ENCODE assay signal across 27 mouse cellular contexts in genomic region chr11:68026590-68026989, GRCm38 (mm10).
DNase-seq lines count a peak whose midpoint lies in the region; ATAC-seq and TF ChIP-seq lines count a peak whose summit lies in the region.
"Had no signal": no experiment of that assay in that cellular context is flagged by ENCODE, and none has a peak within 500 bp of the region (broad histone marks: within the 10 kb centered on the region; RNA-seq: fewer than 3 reads in every experiment).

No protein-coding gene starts in this region.

- TF ChIP-seq CTCF in kidney, postnatal 0 days (IDR thresholded peaks at IDR 0.05; ENCODE audit: low read depth): peak; percentile 41; the same call in 1 of the 2 replicates
- no peak for TF ChIP-seq CTCF in thymus, adult 2 months (IDR thresholded peaks at IDR 0.05; ENCODE audit: borderline replicate concordance, control insufficient read depth, extremely low read depth, insufficient read depth, low read length, poor library complexity)

- no peak overlapping the region for H3K4me3 ChIP-seq in kidney, postnatal 0 days (replicated peaks; ENCODE audit: low read depth, low read length)
- no peak overlapping the region for H3K4me3 ChIP-seq in kidney, embryonic 16.5 days (ENCODE audit: low read length)
- H3K4me3 ChIP-seq in thymus, adult 2 months (ENCODE audit: control insufficient read depth, insufficient read depth, low read length): no peak overlapping the region
- H3K4me3 ChIP-seq: erythroblast, embryonic 14.5 days; forebrain, embryonic 12.5 days; hindbrain, embryonic 13.5 days; kidney, embryonic 15.5 days; liver, embryonic 15.5 days; lung, embryonic 15.5 days; megakaryocyte, embryonic 14.5 days; midbrain, embryonic 13.5 days had no signal

- no peaks in the 10 kb centered on the region for H3K9me3 ChIP-seq in kidney, postnatal 0 days (replicated peaks; ENCODE audit: low read length)
- no peaks in the 10 kb centered on the region for H3K9me3 ChIP-seq in kidney, embryonic 16.5 days (ENCODE audit: low read length)
- H3K9me3 ChIP-seq: forebrain, embryonic 12.5 days; hindbrain, embryonic 13.5 days; kidney, embryonic 15.5 days; liver, embryonic 15.5 days; lung, embryonic 15.5 days; megakaryocyte, embryonic 14.5 days; midbrain, embryonic 13.5 days had no signal

- no peaks in the 10 kb centered on the region for H3K27me3 ChIP-seq in kidney, postnatal 0 days (ENCODE audit: insufficient read depth, low read length)
- no peaks in the 10 kb centered on the region for H3K27me3 ChIP-seq in kidney, embryonic 16.5 days (ENCODE audit: insufficient read depth, low read length)
- H3K27me3 ChIP-seq in thymus, adult 2 months (ENCODE audit: control insufficient read depth, insufficient read depth, low read length): no peaks in the 10 kb centered on the region
- H3K27me3 ChIP-seq: forebrain, embryonic 12.5 days; hindbrain, embryonic 13.5 days; kidney, embryonic 15.5 days; liver, embryonic 15.5 days; lung, embryonic 15.5 days; megakaryocyte, embryonic 14.5 days; midbrain, embryonic 13.5 days had no signal

- no peaks in the 10 kb centered on the region for H3K36me3 ChIP-seq in kidney, postnatal 0 days (ENCODE audit: insufficient read depth, low read length)
- no peaks in the 10 kb centered on the region for H3K36me3 ChIP-seq in kidney, embryonic 16.5 days (ENCODE audit: insufficient read depth, low read length)
- no peaks in the 10 kb centered on the region for H3K36me3 ChIP-seq in thymus, adult 2 months (ENCODE audit: control insufficient read depth, insufficient read depth, low read length)
- H3K36me3 ChIP-seq: forebrain, embryonic 12.5 days; hindbrain, embryonic 13.5 days; kidney, embryonic 15.5 days; liver, embryonic 15.5 days; lung, embryonic 15.5 days; midbrain, embryonic 13.5 days had no signal

- intact Hi-C loops in heart, postnatal 36 days (cut with DNase I): no loop called here

- H3K4me2 ChIP-seq in kidney, postnatal 0 days (ENCODE audit: low read length): no peak overlapping the region
- H3K4me2 ChIP-seq in kidney, embryonic 16.5 days (replicated peaks; ENCODE audit: low read depth, low read length): no peak overlapping the region
- H3K4me2 ChIP-seq: forebrain, embryonic 12.5 days; hindbrain, embryonic 13.5 days; kidney, embryonic 15.5 days; liver, embryonic 15.5 days; lung, embryonic 15.5 days; midbrain, embryonic 13.5 days had no signal

- no peak for TF ChIP-seq POLR2A in thymus, adult 2 months (IDR thresholded peaks at IDR 0.05; ENCODE audit: control insufficient read depth, extremely low read depth, insufficient read depth, low read length, poor library complexity)

- no peak overlapping the region for H3K27ac ChIP-seq in kidney, postnatal 0 days
- H3K27ac ChIP-seq in kidney, embryonic 16.5 days (ENCODE audit: low read length): no peak overlapping the region
- no peak overlapping the region for H3K27ac ChIP-seq in thymus, adult 2 months (ENCODE audit: control insufficient read depth, insufficient read depth, low read length)
- H3K27ac ChIP-seq: forebrain, embryonic 12.5 days; hindbrain, embryonic 13.5 days; kidney, embryonic 15.5 days; liver, embryonic 15.5 days; lung, embryonic 15.5 days; midbrain, embryonic 13.5 days had no signal

- no peak for ATAC-seq in kidney, postnatal 0 days (replicated peaks; ENCODE audit: low FRiP score, low read depth)
- no peak for ATAC-seq in kidney, embryonic 16.5 days (ENCODE audit: low FRiP score, low TSS enrichment)
- ATAC-seq: CD4-positive, CD25-positive, alpha-beta regulatory T cell, adult 4 months; midbrain, embryonic 13.5 days had no signal

- H3K4me1 ChIP-seq in kidney, postnatal 0 days (replicated peaks; ENCODE audit: insufficient read depth, low read length): peaks cover 11% of the 10 kb centered on the region
- peaks cover 29% of the 10 kb centered on the region for H3K4me1 ChIP-seq in kidney, embryonic 16.5 days (ENCODE audit: insufficient read depth, low read length)
- no peaks in the 10 kb centered on the region for H3K4me1 ChIP-seq in thymus, adult 2 months (replicated peaks; ENCODE audit: control insufficient read depth, insufficient read depth, low read length)

- WGBS in kidney, postnatal 0 days: 90% methylated on average over 5 of the region's 5 CpGs
- WGBS in kidney, embryonic 16.5 days: 89% methylated on average over 5 of the region's 5 CpGs
- whole genome bisulfite sequencing in thymus, adult 2 months: 96% methylated on average over 5 of the region's 5 CpGs

- H3K9ac ChIP-seq in kidney, postnatal 0 days (ENCODE audit: low read depth, low read length): no peak overlapping the region
- no peak overlapping the region for H3K9ac ChIP-seq in kidney, embryonic 16.5 days (replicated peaks; ENCODE audit: low read length)
- H3K9ac ChIP-seq: forebrain, embryonic 12.5 days; hindbrain, embryonic 13.5 days; kidney, embryonic 15.5 days; liver, embryonic 15.5 days; lung, embryonic 15.5 days; midbrain, embryonic 13.5 days had no signal

- DNase-seq in heart, adult 11 months: peak; percentile 46
- no peak for DNase-seq in heart, postnatal 36 days
- DNase-seq in kidney, postnatal 0 days (ENCODE audit: low spot score): no peak
- DNase-seq in thymus, adult 2 months: peak; percentile 11
- no peak for DNase-seq in thymus, postnatal 0 days (ENCODE audit: low spot score)
- DNase-seq in adipocyte (ENCODE audit: low spot score): peak; percentile 53
- no peak for DNase-seq in urinary bladder, adult 2 months (ENCODE audit: low spot score)
- DNase-seq: adrenal gland, adult 2 months; adrenal gland, postnatal 36 days; cerebellum, adult 2 months; cerebellum, postnatal 14 days; gastrocnemius, postnatal 25 days; heart, adult 18-20 months; kidney, adult 11 months; lung, postnatal 4 days; retina, postnatal 1 day; right cerebral cortex, postnatal 14 days had no signal

Comparison
In these comparisons a context has a peak if more than half of its experiments do, and no peak if none do; other contexts are left out.
1. DNase-seq: peak in heart, adult 11 months (single experiment), thymus, adult 2 months (single experiment) and adipocyte (single experiment); none in heart, postnatal 36 days (0 of 2), kidney, postnatal 0 days (single experiment), thymus, postnatal 0 days (single experiment) and urinary bladder, adult 2 months (single experiment).